Comparison of ENCODE assay signal across 16 mouse cellular contexts in genomic region chr5:137966492-137966891, GRCm38 (mm10). TPM values are rescaled to one million over a fixed set of nuclear protein-coding genes. Genes with fewer than 3 reads are reported as not detected.
DNase-seq lines count a peak whose midpoint lies in the region.
"Had no signal": no experiment of that assay in that cellular context is flagged by ENCODE, and none has a peak within 500 bp of the region (broad histone marks: within the 10 kb centered on the region; RNA-seq: fewer than 3 reads in every experiment).

No protein-coding gene starts in this region.

- peak; percentile 69 for DNase-seq in layer of hippocampus, adult 11-12 months (ENCODE audit: low spot score)
- DNase-seq in layer of hippocampus, postnatal 25 days (ENCODE audit: extremely low spot score in 1 of 2, low spot score in 1 of 2), result no peak
- DNase-seq in cerebellum, postnatal 10 days, result peak; percentile 5 to 33
- DNase-seq in frontal cortex, adult 2 months (ENCODE audit: extremely low spot score in 1 of 2, low spot score in 1 of 2), result peak; percentile 24 to 51
- DNase-seq in left cerebral cortex, postnatal 14 days (ENCODE audit: low spot score in 2 of 2), result peak; percentile 25 to 58
- DNase-seq in lung, postnatal 25 days (ENCODE audit: low spot score), result no peak
- no peak for DNase-seq in retina, embryonic 14.5 days (ENCODE audit: low spot score)
- DNase-seq: adrenal gland, postnatal 36 days; lung, postnatal 14 days had no signal

- intact Hi-C loops in left cerebral cortex, postnatal 14 days (cut with DNase I), result no loop called here

RNA-seq across cellular contexts. Expression of gene Gjc3, which starts 3.6 kb away (rescaled TPM):
- 10 to 100 TPM; 28.5 to 31.3 TPM for total RNA-seq in layer of hippocampus, postnatal 25 days (2021)
- polyA plus RNA-seq in frontal cortex, adult 2 months (2012; rRNA removed), result 33.9 and 34.0 TPM in 2 replicates
- 10 to 100 TPM; 12.4 to 14.7 TPM for total RNA-seq in left cerebral cortex, postnatal 14 days (2021)
- polyA plus RNA-seq: erythroblast, embryonic 14.5 days; liver, embryonic 11.5 days; thymus, postnatal 0 days had no signal

RNA-seq across cellular contexts. Expression of gene Azgp1, which starts 14.8 kb away (rescaled TPM):
- not detected for total RNA-seq in layer of hippocampus, postnatal 25 days (2021)
- polyA plus RNA-seq in frontal cortex, adult 2 months (2012; rRNA removed), result 0.36 and 0.54 TPM in 2 replicates
- not detected for total RNA-seq in left cerebral cortex, postnatal 14 days (2021)
- polyA plus RNA-seq: erythroblast, embryonic 14.5 days; heart, embryonic 13.5 days; hindbrain, embryonic 15.5 days; liver, embryonic 11.5 days had no signal

RNA-seq across cellular contexts. Expression of gene Cyp3a13, which starts 45.1 kb away (rescaled TPM):
- under 1 TPM; 0.17 to 0.28 TPM for total RNA-seq in layer of hippocampus, postnatal 25 days (2021)
- 0.97 and 1.2 TPM in 2 replicates for polyA plus RNA-seq in frontal cortex, adult 2 months (2012; rRNA removed)
- total RNA-seq in left cerebral cortex, postnatal 14 days (2021), result under 1 TPM in 1 of 2 experiments, not detected in 1; 0.15 TPM
- polyA plus RNA-seq: erythroblast, embryonic 14.5 days; heart, embryonic 13.5 days; hindbrain, embryonic 15.5 days had no signal

RNA-seq across cellular contexts. Expression of gene Smok3a, which starts 54.6 kb away (rescaled TPM):
- not detected for total RNA-seq in layer of hippocampus, postnatal 25 days (2021)
- polyA plus RNA-seq in frontal cortex, adult 2 months (2012; rRNA removed), result not detected in 2 replicates
- total RNA-seq in left cerebral cortex, postnatal 14 days (2021), result not detected
- total RNA-seq: adrenal gland, postnatal 36 days; gastrocnemius, adult 8-10 months had no signal
- polyA plus RNA-seq: heart, embryonic 13.5 days; hindbrain, embryonic 15.5 days; kidney, postnatal 0 days; liver, embryonic 11.5 days; thymus, postnatal 0 days had no signal

RNA-seq across cellular contexts. Expression of gene Smok3b, which starts 54.7 kb away (rescaled TPM):
- total RNA-seq in layer of hippocampus, postnatal 25 days (2021), result not detected
- not detected in 2 replicates for polyA plus RNA-seq in frontal cortex, adult 2 months (2012; rRNA removed)
- not detected for total RNA-seq in left cerebral cortex, postnatal 14 days (2021)
- total RNA-seq: adrenal gland, postnatal 36 days; gastrocnemius, adult 8-10 months had no signal
- polyA plus RNA-seq: erythroblast, embryonic 14.5 days; heart, embryonic 13.5 days; hindbrain, embryonic 15.5 days; kidney, postnatal 0 days; liver, embryonic 11.5 days; thymus, postnatal 0 days had no signal

Comparison
In these comparisons a context has a peak if more than half of its experiments do, and no peak if none do; other contexts are left out.
1. DNase-seq: peak in layer of hippocampus, adult 11-12 months (single experiment), cerebellum, postnatal 10 days (2 of 2), frontal cortex, adult 2 months (2 of 2) and left cerebral cortex, postnatal 14 days (2 of 2); none in layer of hippocampus, postnatal 25 days (0 of 2), lung, postnatal 25 days (single experiment) and retina, embryonic 14.5 days (single experiment).